Mouse (Mus musculus): ENCODE results near the gene Nes. TPM values are rescaled to one million over a fixed set of nuclear protein-coding genes. Genes with fewer than 3 reads are reported as not detected.

Nes gene
- polyA plus RNA-seq, 1 experiment from 2014 or later, result 11.1 TPM

GRCm38 (mm10) chr3:88010634-88011265, 39.9 kb downstream of the Nes start:
- H3K27me3 ChIP-seq (ENCODE audit: control insufficient read depth, insufficient read depth, low read length), result no peaks in the 10 kb centered on the region
- no peaks in the 10 kb centered on the region for H3K9me3 ChIP-seq (ENCODE audit: control insufficient read depth, low read length)
- no peak overlapping the region for H3K27ac ChIP-seq (ENCODE audit: low read depth, low read length)
- H3K9ac ChIP-seq (replicated peaks; ENCODE audit: low read depth, low read length), result no peak overlapping the region
- H3K4me2 ChIP-seq (ENCODE audit: low read depth, low read length), result no peak overlapping the region
- WGBS, result 10% methylated on average over 6 of the region's 6 CpGs
- ATAC-seq (ENCODE audit: low read depth), result no peak
- H3K4me1 ChIP-seq (ENCODE audit: control insufficient read depth, insufficient read depth, low read length), result no peaks in the 10 kb centered on the region
- no peaks in the 10 kb centered on the region for H3K36me3 ChIP-seq (ENCODE audit: control insufficient read depth, insufficient read depth, low read length)
- no peak overlapping the region for H3K4me3 ChIP-seq (ENCODE audit: low read depth, low read length)

GRCm38 (mm10) chr3:88022322-88023191, 51.7 kb downstream of the Nes start:
- Histone ChIP-seq H3K4me2 (ENCODE audit: low read depth, low read length) (peak overlapping the region; percentile 93), H3K27ac (ENCODE audit: low read depth, low read length) (no peak overlapping the region), H3K4me1 (ENCODE audit: control insufficient read depth, insufficient read depth, low read length) (peaks cover 7% of the 10 kb centered on the region; the same call in 1 of the 2 replicates), H3K4me3 (ENCODE audit: low read depth, low read length) (peak overlapping the region; percentile 51), H3K36me3 (ENCODE audit: control insufficient read depth, insufficient read depth, low read length) (no peaks in the 10 kb centered on the region), H3K9me3 (ENCODE audit: control insufficient read depth, low read length) (no peaks in the 10 kb centered on the region), H3K27me3 (ENCODE audit: control insufficient read depth, insufficient read depth, low read length) (peaks cover 53% of the 10 kb centered on the region), H3K9ac (replicated peaks; ENCODE audit: low read depth, low read length) (peak overlapping the region; percentile 54)
- 1% methylated on average over 66 of the region's 66 CpGs for WGBS
- ATAC-seq (ENCODE audit: low read depth), result peak; percentile 84

GRCm38 (mm10) chr3:88023192-88024074, 52.6 kb downstream of the Nes start:
- H3K27ac ChIP-seq (ENCODE audit: low read depth, low read length), result no peak overlapping the region
- H3K4me3 ChIP-seq (ENCODE audit: low read depth, low read length), result peak overlapping the region; percentile 51
- peak overlapping the region; percentile 93 for H3K4me2 ChIP-seq (ENCODE audit: low read depth, low read length)
- no peaks in the 10 kb centered on the region for H3K9me3 ChIP-seq (ENCODE audit: control insufficient read depth, low read length)
- peak overlapping the region; percentile 54 for H3K9ac ChIP-seq (replicated peaks; ENCODE audit: low read depth, low read length)
- ATAC-seq (ENCODE audit: low read depth), result peak; percentile 80
- under 1% methylated on average over 81 of the region's 81 CpGs for WGBS
- peaks cover 7% of the 10 kb centered on the region; the same call in 1 of the 2 replicates for H3K4me1 ChIP-seq (ENCODE audit: control insufficient read depth, insufficient read depth, low read length)
- no peaks in the 10 kb centered on the region for H3K36me3 ChIP-seq (ENCODE audit: control insufficient read depth, insufficient read depth, low read length)
- H3K27me3 ChIP-seq (ENCODE audit: control insufficient read depth, insufficient read depth, low read length), result peaks cover 53% of the 10 kb centered on the region

GRCm38 (mm10) chr3:88026823-88027222, 55.9 kb downstream of the Nes start:
- Histone ChIP-seq H3K4me1 (ENCODE audit: control insufficient read depth, insufficient read depth, low read length) (peaks cover 7% of the 10 kb centered on the region; the same call in 1 of the 2 replicates), H3K27ac (ENCODE audit: low read depth, low read length) (no peak overlapping the region), H3K4me3 (ENCODE audit: low read depth, low read length) (no peak overlapping the region), H3K36me3 (ENCODE audit: control insufficient read depth, insufficient read depth, low read length) (no peaks in the 10 kb centered on the region), H3K9ac (replicated peaks; ENCODE audit: low read depth, low read length) (no peak overlapping the region), H3K4me2 (ENCODE audit: low read depth, low read length) (no peak overlapping the region), H3K27me3 (ENCODE audit: control insufficient read depth, insufficient read depth, low read length) (peaks cover 41% of the 10 kb centered on the region), H3K9me3 (ENCODE audit: control insufficient read depth, low read length) (no peaks in the 10 kb centered on the region)
- 63% methylated on average over 7 of the region's 7 CpGs for WGBS
- no peak for ATAC-seq (ENCODE audit: low read depth)

- Histone ChIP-seq H3K4me1 (ENCODE audit: control insufficient read depth, insufficient read depth, low read length) (peaks cover 7% of the 10 kb centered on the region; the same call in 1 of the 2 replicates), H3K9ac (replicated peaks; ENCODE audit: low read depth, low read length) (no peak within 1 kb of the TSS), H3K9me3 (ENCODE audit: control insufficient read depth, low read length) (no peaks in the 10 kb centered on the region), H3K4me3 (ENCODE audit: low read depth, low read length) (no peak within 1 kb of the TSS), H3K27ac (ENCODE audit: low read depth, low read length) (no peak within 1 kb of the TSS), H3K36me3 (ENCODE audit: control insufficient read depth, insufficient read depth, low read length) (no peaks in the 10 kb centered on the region), H3K4me2 (ENCODE audit: low read depth, low read length) (no peak within 1 kb of the TSS), H3K27me3 (ENCODE audit: control insufficient read depth, insufficient read depth, low read length) (peaks cover 34% of the 10 kb centered on the region)
- ATAC-seq (ENCODE audit: low read depth), result no peak
- 41% methylated on average over 5 of the region's 5 CpGs for WGBS
Observed at GRCm38 (mm10) chr3:88027434-88028186, 56.7 kb downstream of the Nes start, which contains the start of gene Hapln2. Hapln2 (minus strand) TSS chr3:88027583.

Other genes with a start within 250 kb of the Nes start
- gene Lrrc71, start 222.5 kb upstream of the Nes start, polyA plus RNA-seq (2014; fragmentation: Nextera tagmentation; extraction: Ambion mirVana), result 0.52 and 0.77 TPM in 2 replicates
- gene Ntrk1, start 175.9 kb upstream of the Nes start, polyA plus RNA-seq (2014; fragmentation: Nextera tagmentation; extraction: Ambion mirVana), result 0.80 and 103 TPM in 2 replicates
- gene Insrr, start 174.1 kb upstream of the Nes start, polyA plus RNA-seq (2014; fragmentation: Nextera tagmentation; extraction: Ambion mirVana), result 0.27 and 3.1 TPM in 2 replicates
- 3.6 and 9.1 TPM in 2 replicates for gene Pear1, start 146.8 kb upstream of the Nes start, polyA plus RNA-seq (2014; fragmentation: Nextera tagmentation; extraction: Ambion mirVana)
- not detected in 2 replicates for gene Sh2d2a, start 124.3 kb upstream of the Nes start, polyA plus RNA-seq (2014; fragmentation: Nextera tagmentation; extraction: Ambion mirVana)
- gene Prcc, start 85.5 kb upstream of the Nes start, polyA plus RNA-seq (2014; fragmentation: Nextera tagmentation; extraction: Ambion mirVana), result 16.0 and 16.9 TPM in 2 replicates
- gene Hdgf, start 64.8 kb upstream of the Nes start, polyA plus RNA-seq (2014; fragmentation: Nextera tagmentation; extraction: Ambion mirVana), result 128 and 151 TPM in 2 replicates
- gene Mrpl24, start 51.6 kb upstream of the Nes start, polyA plus RNA-seq (2014; fragmentation: Nextera tagmentation; extraction: Ambion mirVana), result 53.5 and 58.9 TPM in 2 replicates
- 16.1 and 23.1 TPM in 2 replicates for gene Isg20l2, start 40.8 kb upstream of the Nes start, polyA plus RNA-seq (2014; fragmentation: Nextera tagmentation; extraction: Ambion mirVana)
- gene Rrnad1, start 40.4 kb upstream of the Nes start, polyA plus RNA-seq (2014; fragmentation: Nextera tagmentation; extraction: Ambion mirVana), result 19.7 and 20.6 TPM in 2 replicates
- 45.5 and 103 TPM in 2 replicates for gene Crabp2, start 22.4 kb upstream of the Nes start, polyA plus RNA-seq (2014; fragmentation: Nextera tagmentation; extraction: Ambion mirVana)
- gene Bcan, start 29.2 kb downstream of the Nes start, polyA plus RNA-seq (2014; fragmentation: Nextera tagmentation; extraction: Ambion mirVana), result 79.5 and 107 TPM in 2 replicates
- 0.39 and 0.76 TPM in 2 replicates for gene Hapln2, start 56.5 kb downstream of the Nes start, polyA plus RNA-seq (2014; fragmentation: Nextera tagmentation; extraction: Ambion mirVana)
- 31.2 and 36.5 TPM in 2 replicates for gene Gpatch4, start 72.0 kb downstream of the Nes start, polyA plus RNA-seq (2014; fragmentation: Nextera tagmentation; extraction: Ambion mirVana)
- 157 and 167 TPM in 2 replicates for gene Naxe, start 87.4 kb downstream of the Nes start, polyA plus RNA-seq (2014; fragmentation: Nextera tagmentation; extraction: Ambion mirVana)
- gene Ttc24, start 107.2 kb downstream of the Nes start, polyA plus RNA-seq (2014; fragmentation: Nextera tagmentation; extraction: Ambion mirVana), result not detected in 2 replicates
- 1.2 and 2.5 TPM in 2 replicates for gene Iqgap3, start 110.9 kb downstream of the Nes start, polyA plus RNA-seq (2014; fragmentation: Nextera tagmentation; extraction: Ambion mirVana)
- 19.6 and 20.4 TPM in 2 replicates for gene Mef2d, start 171.3 kb downstream of the Nes start, polyA plus RNA-seq (2014; fragmentation: Nextera tagmentation; extraction: Ambion mirVana)

Data from neural tube, embryonic 14.5 days (tissue).